Mouse (Mus musculus) CD4-positive helper T cell, adult 2 months (primary cell): ENCODE measurements around the gene A530032D15Rik.
"Not testable (repeated sequence)": the region's sequence is repeated elsewhere in the genome, so short reads cannot be mapped to it uniquely, and the experiment has no call there.

Experiments
- DNase-seq: peaks from one replicate; pipeline ENCODE4 v3.0.0-alpha.2; 2012; ENCODE audit warnings: low read depth, missing footprints, low spot score

A530032D15Rik gene

GRCm38 (mm10) chr1:85035801-85036200 lies 73.9 kb downstream of the A530032D15Rik start:
- DNase-seq: not testable (repeated sequence)

GRCm38 (mm10) chr1:85034394-85034793 lies 75.3 kb downstream of the A530032D15Rik start:
- not testable (repeated sequence) for DNase-seq

GRCm38 (mm10) chr1:85033616-85034015 lies 76.0 kb downstream of the A530032D15Rik start:
- DNase-seq: not testable (repeated sequence)
